Mouse (Mus musculus) heart, postnatal 4 days (tissue): ENCODE measurements at regions not wholly inside any gene's neighbourhood (a gene's known extent, or its start where the extent isn't known, plus 50 kb on each side); places are given as distances from the start of the nearest gene placed in this dataset.

Experiments used
- DNase-seq: peaks from one replicate; pipeline ENCODE4 v3.0.0; 2021

- no peak for DNase-seq
These were observed 1100.8 kb upstream of the Gm7489 start for GRCm38 (mm10) chr15:52783940-52784339.

- no peak for DNase-seq
These were observed 1099.5 kb upstream of the Gm7489 start for GRCm38 (mm10) chr15:52785196-52785595.

GRCm38 (mm10) chr15:52785976-52786375 lies 1098.7 kb upstream of the Gm7489 start:
- DNase-seq: no peak

- no peak for DNase-seq
These were observed 1079.1 kb upstream of the Gm7489 start for GRCm38 (mm10) chr15:52805479-52806199.

GRCm38 (mm10) chr15:52808622-52809021 lies 1076.1 kb upstream of the Gm7489 start:
- DNase-seq: no peak

- no peak for DNase-seq
These were observed 1063.9 kb upstream of the Gm7489 start for GRCm38 (mm10) chr15:52820796-52821195.

GRCm38 (mm10) chr15:52836896-52837295 lies 1047.8 kb upstream of the Gm7489 start:
- DNase-seq: no peak

GRCm38 (mm10) chr15:52848132-52848531 lies 1036.6 kb upstream of the Gm7489 start:
- DNase-seq: no peak

- no peak for DNase-seq
These were observed 1026.0 kb upstream of the Gm7489 start for GRCm38 (mm10) chr15:52858682-52859081.

GRCm38 (mm10) chr15:52863494-52863893 lies 1021.2 kb upstream of the Gm7489 start:
- no peak for DNase-seq

GRCm38 (mm10) chr15:52892244-52892950 lies 992.3 kb upstream of the Gm7489 start:
- no peak for DNase-seq

GRCm38 (mm10) chr15:52898107-52898506 lies 986.6 kb upstream of the Gm7489 start:
- peak; percentile 11 for DNase-seq

- no peak for DNase-seq
These were observed 985.3 kb upstream of the Gm7489 start for GRCm38 (mm10) chr15:52899403-52899802.

GRCm38 (mm10) chr15:52899822-52900221 lies 984.9 kb upstream of the Gm7489 start:
- DNase-seq: no peak

- no peak for DNase-seq
These were observed 979.5 kb upstream of the Gm7489 start for GRCm38 (mm10) chr15:52905231-52905630.

- DNase-seq: no peak
These were observed 977.5 kb upstream of the Gm7489 start for GRCm38 (mm10) chr15:52907217-52907616.

- no peak for DNase-seq
These were observed 962.4 kb upstream of the Gm7489 start for GRCm38 (mm10) chr15:52922277-52922676.

- no peak for DNase-seq
These were observed 956.3 kb upstream of the Gm7489 start for GRCm38 (mm10) chr15:52928408-52928807.

GRCm38 (mm10) chr15:52937138-52937537 lies 947.6 kb upstream of the Gm7489 start:
- no peak for DNase-seq

- DNase-seq: no peak
These were observed 940.1 kb upstream of the Gm7489 start for GRCm38 (mm10) chr15:52944592-52944991.

- no peak for DNase-seq
These were observed 936.5 kb upstream of the Gm7489 start for GRCm38 (mm10) chr15:52948196-52948595.

GRCm38 (mm10) chr15:52953480-52953879 lies 931.2 kb upstream of the Gm7489 start:
- DNase-seq: no peak

- no peak for DNase-seq
These were observed 929.8 kb upstream of the Gm7489 start for GRCm38 (mm10) chr15:52954715-52955593.
